In the genomic region with DNA sequence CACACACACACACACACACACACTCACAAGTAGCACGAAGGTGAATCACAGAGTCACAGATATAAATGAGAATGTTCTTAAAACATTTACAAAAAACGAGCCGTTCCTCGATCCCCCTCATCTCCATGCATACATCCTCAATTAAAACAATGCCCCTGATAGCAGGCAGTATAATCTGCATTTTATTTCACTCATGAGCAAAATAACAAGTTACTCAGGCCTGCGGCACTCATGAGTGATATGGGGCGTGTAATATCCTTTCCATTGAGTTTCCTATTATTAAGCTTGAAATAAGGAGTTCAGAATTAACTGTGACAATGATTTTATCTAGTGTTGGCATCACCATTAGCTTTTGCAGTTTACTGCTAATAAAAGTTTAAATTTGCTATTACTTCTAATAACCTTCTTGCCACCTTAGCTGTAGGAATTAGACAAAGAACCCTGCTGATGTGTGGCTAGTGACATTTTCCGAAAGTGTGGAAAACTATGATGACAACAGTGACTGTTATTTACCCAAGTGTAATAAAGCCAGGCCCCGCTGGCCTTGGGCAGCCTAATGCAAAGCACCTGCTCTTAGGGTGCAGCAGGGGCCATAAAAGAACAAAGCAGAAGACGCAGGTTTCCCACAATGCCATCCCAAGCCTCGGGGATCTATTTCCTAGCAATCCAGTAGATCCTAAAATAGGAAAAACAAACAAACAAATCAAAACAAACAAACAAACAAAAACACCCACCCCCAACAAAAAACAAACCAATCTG, we compare ENCODE assay signal across 30 mouse cellular contexts.
DNase-seq lines count a peak whose midpoint lies in the region; ATAC-seq and TF ChIP-seq lines count a peak whose summit lies in the region.
"Had no signal": no experiment of that assay in that cellular context is flagged by ENCODE, and none has a peak within 500 bp of the region (broad histone marks: within the 10 kb centered on the region; RNA-seq: fewer than 3 reads in every experiment).

No protein-coding gene starts in this region.

- H3K27ac ChIP-seq in midbrain, embryonic 10.5 days (replicated peaks): peak overlapping the region; percentile 47
- H3K27ac ChIP-seq in midbrain, embryonic 16.5 days (ENCODE audit: low read length): no peak overlapping the region
- peak overlapping the region; percentile 0; the same call in 1 of the 2 replicates for H3K27ac ChIP-seq in limb, embryonic 10.5 days
- no peak overlapping the region for H3K27ac ChIP-seq in kidney, adult 2 months (ENCODE audit: insufficient read depth, low read depth, low read length)
- H3K27ac ChIP-seq: embryonic facial prominence, embryonic 13.5 days; heart, adult 2 months; heart, embryonic 13.5 days; left cerebral cortex, adult 2 months; limb, embryonic 15.5 days; liver, embryonic 13.5 days; midbrain, embryonic 13.5 days; stomach, embryonic 15.5 days had no signal

- DNase-seq in embryo, embryonic 11 days: peak; percentile 27
- no peak for DNase-seq in embryo, embryonic 9.5 days (ENCODE audit: extremely low spot score)
- DNase-seq in midbrain, embryonic 10.5 days (ENCODE audit: low spot score): no peak
- no peak for DNase-seq in limb, embryonic 10.5 days (ENCODE audit: low spot score)
- DNase-seq in kidney, adult 2 months: no peak
- DNase-seq in urinary bladder, postnatal 36 days (ENCODE audit: low spot score in 2 of 2): no peak
- DNase-seq: adrenal gland, adult 2 months; adrenal gland, postnatal 36 days; cerebellum, adult 8-10 months; cerebellum, postnatal 25 days; forebrain, postnatal 0 days; heart, adult 2 months; heart, postnatal 10 days; kidney, postnatal 14 days; liver, embryonic 13.5 days; lung, adult 18-20 months; lung, postnatal 4 days; right cerebral cortex, postnatal 25 days had no signal

- no peak for ATAC-seq in midbrain, embryonic 16.5 days
- ATAC-seq: activated CD4-positive, CD25-positive, alpha-beta regulatory T cell, adult 4 months; forebrain, postnatal 0 days; inflammation-experienced regulatory T-cells, adult 6 months; lung, postnatal 0 days had no signal

- H3K9ac ChIP-seq in midbrain, embryonic 16.5 days (ENCODE audit: low read depth, low read length): no peak overlapping the region
- H3K9ac ChIP-seq: embryonic facial prominence, embryonic 13.5 days; forebrain, postnatal 0 days; heart, embryonic 13.5 days; limb, embryonic 15.5 days; liver, embryonic 13.5 days; midbrain, embryonic 13.5 days; stomach, embryonic 15.5 days had no signal

- no peak for TF ChIP-seq CTCF in kidney, adult 2 months (conservative IDR thresholded peaks at IDR 0.05; ENCODE audit: insufficient read depth, insufficient read length, low read depth, low read length)

- no peak overlapping the region for H3K4me3 ChIP-seq in midbrain, embryonic 10.5 days
- H3K4me3 ChIP-seq in midbrain, embryonic 16.5 days (ENCODE audit: low read depth, low read length): no peak overlapping the region
- H3K4me3 ChIP-seq in limb, embryonic 10.5 days: no peak overlapping the region
- H3K4me3 ChIP-seq in kidney, adult 2 months (ENCODE audit: insufficient read depth, low read depth, low read length): no peak overlapping the region
- H3K4me3 ChIP-seq: embryonic facial prominence, embryonic 13.5 days; heart, adult 2 months; heart, embryonic 13.5 days; left cerebral cortex, adult 2 months; limb, embryonic 15.5 days; liver, embryonic 13.5 days; megakaryocyte, embryonic 14.5 days; midbrain, embryonic 13.5 days; stomach, embryonic 15.5 days had no signal

- no peak overlapping the region for H3K4me2 ChIP-seq in midbrain, embryonic 16.5 days (ENCODE audit: low read length)
- H3K4me2 ChIP-seq: embryonic facial prominence, embryonic 13.5 days; heart, embryonic 13.5 days; limb, embryonic 15.5 days; liver, embryonic 13.5 days; midbrain, embryonic 13.5 days; stomach, embryonic 15.5 days had no signal

- H3K4me1 ChIP-seq in midbrain, embryonic 10.5 days: peaks cover 17% of the 10 kb centered on the region
- H3K4me1 ChIP-seq in midbrain, embryonic 16.5 days (ENCODE audit: control insufficient read depth, insufficient read depth, low read length): peaks cover 4% of the 10 kb centered on the region; the same call in 1 of the 2 replicates
- peaks cover 34% of the 10 kb centered on the region for H3K4me1 ChIP-seq in limb, embryonic 10.5 days
- H3K4me1 ChIP-seq in kidney, adult 2 months (ENCODE audit: control insufficient read depth, insufficient read depth, low read length): no peaks in the 10 kb centered on the region
- H3K4me1 ChIP-seq: heart, embryonic 13.5 days; liver, embryonic 13.5 days; megakaryocyte, embryonic 14.5 days; stomach, embryonic 15.5 days had no signal

- H3K36me3 ChIP-seq in midbrain, embryonic 10.5 days: no peaks in the 10 kb centered on the region
- no peaks in the 10 kb centered on the region for H3K36me3 ChIP-seq in midbrain, embryonic 16.5 days (ENCODE audit: control insufficient read depth, insufficient read depth, low read length)
- H3K36me3 ChIP-seq in limb, embryonic 10.5 days: no peaks in the 10 kb centered on the region
- no peaks in the 10 kb centered on the region for H3K36me3 ChIP-seq in kidney, adult 2 months (ENCODE audit: control insufficient read depth, insufficient read depth, low read length)
- H3K36me3 ChIP-seq: embryonic facial prominence, embryonic 13.5 days; heart, embryonic 13.5 days; limb, embryonic 15.5 days; liver, embryonic 13.5 days; midbrain, embryonic 13.5 days; stomach, embryonic 15.5 days had no signal

- WGBS in midbrain, embryonic 10.5 days: 86% methylated on average over 10 of the region's 10 CpGs
- WGBS in midbrain, embryonic 16.5 days: 71% methylated on average over 10 of the region's 10 CpGs
- 56% methylated on average over 10 of the region's 10 CpGs for WGBS in limb, embryonic 10.5 days
- 65% methylated on average over 10 of the region's 10 CpGs for WGBS in kidney, adult 2 months

- no peaks in the 10 kb centered on the region for H3K27me3 ChIP-seq in midbrain, embryonic 10.5 days (ENCODE audit: low read depth, poor library complexity, severe bottlenecking)
- no peaks in the 10 kb centered on the region for H3K27me3 ChIP-seq in midbrain, embryonic 16.5 days (ENCODE audit: control insufficient read depth, insufficient read depth, low read depth, low read length)
- no peaks in the 10 kb centered on the region for H3K27me3 ChIP-seq in limb, embryonic 10.5 days (ENCODE audit: low read depth, poor library complexity, severe bottlenecking)
- no peaks in the 10 kb centered on the region for H3K27me3 ChIP-seq in kidney, adult 2 months (replicated peaks; ENCODE audit: control insufficient read depth, insufficient read depth, low read length)
- H3K27me3 ChIP-seq: CH12.LX; embryonic facial prominence, embryonic 13.5 days; heart, embryonic 13.5 days; limb, embryonic 15.5 days; liver, embryonic 13.5 days; megakaryocyte, embryonic 14.5 days; midbrain, embryonic 13.5 days; stomach, embryonic 15.5 days had no signal

- H3K9me3 ChIP-seq in midbrain, embryonic 10.5 days (replicated peaks): no peaks in the 10 kb centered on the region
- no peaks in the 10 kb centered on the region for H3K9me3 ChIP-seq in midbrain, embryonic 16.5 days (replicated peaks; ENCODE audit: control insufficient read depth, low read length, poor library complexity, severe bottlenecking)
- no peaks in the 10 kb centered on the region for H3K9me3 ChIP-seq in limb, embryonic 10.5 days (replicated peaks)
- H3K9me3 ChIP-seq: embryonic facial prominence, embryonic 13.5 days; heart, embryonic 13.5 days; limb, embryonic 15.5 days; liver, embryonic 13.5 days; midbrain, embryonic 13.5 days; stomach, embryonic 15.5 days had no signal

- no peak for TF ChIP-seq POLR2A in kidney, adult 2 months (IDR thresholded peaks at IDR 0.05; ENCODE audit: low read depth, low read length)

Comparison
In these comparisons a context has a peak if more than half of its experiments do, and no peak if none do; other contexts are left out.
1. H3K27ac ChIP-seq: peak in midbrain, embryonic 10.5 days (single experiment) and limb, embryonic 10.5 days (single experiment); none in midbrain, embryonic 16.5 days (single experiment) and kidney, adult 2 months (single experiment).